Mouse (Mus musculus) midbrain, embryonic 16.5 days (tissue): ENCODE results near the gene Mss51. TPM values are rescaled to one million over a fixed set of nuclear protein-coding genes. Genes with fewer than 3 reads are reported as not detected.

Experiments used
- polyA plus RNA-seq: library from polyadenylated mRNA; unstranded; fragments of >200 nt; fragmentation: Nextera tagmentation; extraction: Ambion mirVana; gene quantifications from 2 replicates; pipeline ENCODE4 v1.2.1, GENCODE M21; 2015

Gene Mss51
- polyA plus RNA-seq, 1 experiment from 2014 or later: 0.26 TPM

Other genes starting within 250 kb of the Mss51 start
- not detected in 2 replicates for gene Kcnk16, start 227.7 kb downstream of the Mss51 start, polyA plus RNA-seq
- 13.9 and 16.3 TPM in 2 replicates for gene Nudt13, start 202.2 kb downstream of the Mss51 start, polyA plus RNA-seq
- gene Ecd, start 148.8 kb downstream of the Mss51 start, polyA plus RNA-seq: 47.9 and 49.1 TPM in 2 replicates
- gene Fam149b, start 148.7 kb downstream of the Mss51 start, polyA plus RNA-seq: 40.6 and 45.5 TPM in 2 replicates
- gene Dnajc9, start 108.0 kb downstream of the Mss51 start, polyA plus RNA-seq: 123 and 124 TPM in 2 replicates
- gene Mrps16, start 103.3 kb downstream of the Mss51 start, polyA plus RNA-seq: 58.7 and 61.5 TPM in 2 replicates
- gene Cfap70, start 44.7 kb downstream of the Mss51 start, polyA plus RNA-seq: 1.3 and 2.4 TPM in 2 replicates
- 13.1 and 16.1 TPM in 2 replicates for gene Anxa7, start 16.8 kb downstream of the Mss51 start, polyA plus RNA-seq
- gene Ppp3cb, start 49.7 kb upstream of the Mss51 start, polyA plus RNA-seq: 105 and 107 TPM in 2 replicates
- 13.8 and 14.2 TPM in 2 replicates for gene Usp54, start 144.2 kb upstream of the Mss51 start, polyA plus RNA-seq
- 0.19 TPM in 1 of 2 replicates, not detected in the other for gene Myoz1, start 159.6 kb upstream of the Mss51 start, polyA plus RNA-seq
- 0.16 and 0.24 TPM in 2 replicates for gene Synpo2l, start 171.5 kb upstream of the Mss51 start, polyA plus RNA-seq
- gene Sec24c, start 177.4 kb upstream of the Mss51 start, polyA plus RNA-seq: 89.9 and 92.9 TPM in 2 replicates
- 25.5 and 27.2 TPM in 2 replicates for gene Fut11, start 198.1 kb upstream of the Mss51 start, polyA plus RNA-seq
- gene Chchd1, start 206.1 kb upstream of the Mss51 start, polyA plus RNA-seq: 166 and 171 TPM in 2 replicates
- gene Zswim8, start 210.7 kb upstream of the Mss51 start, polyA plus RNA-seq: 44.9 and 50.3 TPM in 2 replicates
- gene Ndst2, start 237.7 kb upstream of the Mss51 start, polyA plus RNA-seq: 17.5 and 19.3 TPM in 2 replicates